Mouse (Mus musculus) right cerebral cortex, postnatal 4 days (tissue): Measurements from ENCODE around the gene Slc27a3.

Source experiments
- DNase-seq: peaks from one replicate; pipeline ENCODE4 v3.0.0-alpha.2; 2022

Gene Slc27a3

DNA sequence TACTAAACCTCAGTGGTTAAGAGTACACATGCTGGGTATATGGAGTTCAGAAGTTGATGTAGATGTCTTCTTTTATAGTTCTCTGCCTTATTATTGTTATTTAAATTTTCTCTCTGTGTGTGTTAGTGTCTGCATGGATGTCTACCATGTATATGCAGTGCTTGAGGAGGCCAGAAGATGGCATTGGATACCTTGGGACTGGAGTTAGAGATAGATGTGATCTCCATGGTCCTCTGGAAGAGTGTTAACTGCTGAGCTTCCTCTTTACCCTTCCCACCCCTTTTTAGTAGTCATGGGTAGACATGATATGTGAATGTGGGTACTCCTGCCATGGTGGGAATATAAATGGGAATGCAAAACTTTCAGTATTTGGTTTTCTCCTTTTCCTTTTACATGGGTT lies 54.2 kb downstream of the Slc27a3 start:
- no peak for DNase-seq
